Mouse (Mus musculus) heart, postnatal 0 days (tissue): ENCODE data around the gene Terf2. TPM values are rescaled to one million over a fixed set of nuclear protein-coding genes. Genes with fewer than 3 reads are reported as not detected.
A peak's percentile ranks its signal among the peaks of the same experiment; 100 is the strongest.
"Not testable (repeated sequence)": the region's sequence is repeated elsewhere in the genome, so short reads cannot be mapped to it uniquely, and the experiment has no call there.

Experiments
- ATAC-seq: fragments of 200-750 bp; cut with Nextera tagmentation; 2 replicates; pipeline ENCODE4 v1.8.0; 2017; ENCODE audit warnings: low read depth, moderate number of reproducible peaks, moderate library complexity; ENCODE audit not compliant: insufficient read depth
- DNase-seq: peaks from one replicate; pipeline ENCODE4 v3.0.0-alpha.2; 2016; ENCODE audit warnings: low spot score
- H3K27ac ChIP-seq: fragments of 300-500 bp; sonication (generic); 2 replicates; pipeline ENCODE4 v1.5.1; 2014; ENCODE audit warnings: low read depth, mild to moderate bottlenecking
- H3K27me3 ChIP-seq: fragments of 300-500 bp; sonication (generic); 2 replicates; pipeline ENCODE4 v1.6.1; 2014; ENCODE audit warnings: low read length, mixed read lengths; ENCODE audit not compliant: control insufficient read depth, insufficient read depth
- H3K36me3 ChIP-seq: fragments of 300-500 bp; sonication (generic); replicated peaks from 2 replicates; pipeline ENCODE4 v1.6.1; 2014; ENCODE audit warnings: low read length, mixed read lengths; ENCODE audit not compliant: control insufficient read depth, insufficient read depth
- H3K4me1 ChIP-seq: fragments of 300-500 bp; sonication (generic); 2 replicates; pipeline ENCODE4 v1.6.1; 2014; ENCODE audit warnings: antibody characterized with exemption; ENCODE audit not compliant: control insufficient read depth, insufficient read depth
- H3K4me2 ChIP-seq: fragments of 300-500 bp; sonication (generic); 2 replicates; pipeline ENCODE4 v1.6.1; 2014; ENCODE audit warnings: low read depth, mild to moderate bottlenecking, low read length, moderate library complexity
- H3K4me3 ChIP-seq: fragments of 300-500 bp; sonication (generic); 2 replicates; pipeline ENCODE4 v1.5.1; 2014; ENCODE audit warnings: low read depth, low read length
- H3K9ac ChIP-seq: fragments of 300-500 bp; sonication (generic); replicated peaks from 2 replicates; pipeline ENCODE4 v1.6.1; 2014; ENCODE audit warnings: low read depth, low read length, mixed read lengths
- H3K9me3 ChIP-seq: fragments of 300-500 bp; sonication (generic); replicated peaks from 2 replicates; pipeline ENCODE4 v1.6.1; 2016; ENCODE audit warnings: low read length; ENCODE audit not compliant: control insufficient read depth
- CTCF ChIP-seq: IDR thresholded peaks from 2 replicates; pipeline ENCODE4 v1.5.1; 2016; ENCODE audit warnings: antibody characterized with exemption, control low read depth, low read depth
- EP300 ChIP-seq: IDR thresholded peaks from 2 replicates; pipeline ENCODE4 v1.6.1; 2016; ENCODE audit warnings: antibody characterized with exemption, low read depth
- WGBS: fragments of 180-500 bp; shearing (Covaris S2); extraction: QIAGEN DNeasy Blood & Tissue Kit; methylation state at CpG from one replicate; pipeline ENCODE4 v1.1.7; 2014; 5-methylcytosine and 5-hydroxymethylcytosine counted together
- polyA plus RNA-seq: library from polyadenylated mRNA; unstranded; fragments of >200 nt; fragmentation: Nextera tagmentation; extraction: Ambion mirVana; gene quantifications from 2 replicates; pipeline ENCODE4 v1.2.1, GENCODE M21; 2015
- total RNA-seq: library from RNA; depleted of rRNA; stranded (reverse); fragments of >200 nt; gene quantifications from 2 replicates; pipeline ENCODE4 v1.2.3, GENCODE M21; 2014; ENCODE audit warnings: low replicate concordance

The Terf2 gene
- total and polyA plus RNA-seq, 2 experiments from 2014 or later, result 7.3 to 8.2 TPM

DNA sequence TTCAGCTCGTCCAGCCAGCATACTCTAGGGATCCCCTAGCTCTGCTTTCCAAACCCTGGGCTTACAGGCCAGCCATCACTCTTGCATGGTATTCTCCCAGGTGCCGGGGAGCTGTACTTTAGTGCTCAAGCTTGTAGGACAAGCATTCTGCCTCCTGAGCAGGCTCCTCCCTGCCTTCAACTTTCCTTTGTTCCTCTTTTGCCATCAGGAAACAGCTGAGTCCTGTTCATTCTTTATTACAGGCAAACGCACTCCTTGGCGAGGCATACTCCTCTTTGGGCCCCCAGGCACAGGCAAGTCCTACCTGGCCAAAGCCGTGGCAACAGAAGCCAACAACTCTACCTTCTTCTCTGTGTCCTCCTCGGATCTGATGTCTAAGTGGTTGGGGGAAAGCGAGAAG lies 55.7 kb downstream of the Terf2 start:
- Histone ChIP-seq H3K36me3 (peaks cover 82% of the 10 kb centered on the region), H3K27me3 (no peaks in the 10 kb centered on the region), H3K9me3 (no peaks in the 10 kb centered on the region), H3K4me2 (no peak overlapping the region), H3K27ac (no peak overlapping the region), H3K4me3 (no peak overlapping the region), H3K4me1 (0 out of 2 replicates have a peak, but pooled peaks cover 3% of the 10 kb centered on the region), H3K9ac (no peak overlapping the region)
- ATAC-seq, result no peak
- TF ChIP-seq EP300 (no peak), CTCF (no peak)
- WGBS, result 71% methylated on average over 7 of the region's 7 CpGs
- no peak for DNase-seq

DNA sequence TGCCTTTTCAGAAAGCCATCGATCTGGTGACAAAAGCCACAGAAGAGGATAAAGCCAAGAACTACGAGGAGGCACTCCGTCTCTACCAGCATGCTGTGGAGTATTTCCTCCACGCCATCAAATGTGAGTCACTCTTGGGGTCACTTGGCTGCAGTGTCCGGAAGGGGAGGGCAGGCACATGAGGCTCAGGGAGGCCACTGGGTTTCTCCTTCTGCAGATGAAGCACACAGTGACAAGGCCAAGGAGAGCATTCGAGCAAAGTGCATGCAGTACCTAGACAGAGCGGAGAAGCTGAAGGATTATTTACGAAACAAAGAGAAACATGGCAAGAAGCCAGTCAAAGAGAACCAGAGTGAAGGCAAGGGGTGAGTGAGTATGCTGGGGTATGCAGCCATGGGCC lies 59.7 kb downstream of the Terf2 start:
- H3K4me2 ChIP-seq, result no peak overlapping the region
- no peak overlapping the region for H3K9ac ChIP-seq
- DNase-seq, result peak; percentile 28
- H3K27ac ChIP-seq, result no peak overlapping the region
- no peak for TF ChIP-seq CTCF
- TF ChIP-seq EP300, result no peak
- no peak overlapping the region for H3K4me3 ChIP-seq
- no peaks in the 10 kb centered on the region for H3K9me3 ChIP-seq
- 71% methylated on average over 8 of the region's 8 CpGs for WGBS
- ATAC-seq, result peak; percentile 43; the same call in 1 of the 2 replicates
- 0 out of 2 replicates have a peak, but pooled peaks cover 13% of the 10 kb centered on the region for H3K4me1 ChIP-seq
- H3K36me3 ChIP-seq, result peaks cover 46% of the 10 kb centered on the region
- H3K27me3 ChIP-seq, result no peaks in the 10 kb centered on the region

DNA sequence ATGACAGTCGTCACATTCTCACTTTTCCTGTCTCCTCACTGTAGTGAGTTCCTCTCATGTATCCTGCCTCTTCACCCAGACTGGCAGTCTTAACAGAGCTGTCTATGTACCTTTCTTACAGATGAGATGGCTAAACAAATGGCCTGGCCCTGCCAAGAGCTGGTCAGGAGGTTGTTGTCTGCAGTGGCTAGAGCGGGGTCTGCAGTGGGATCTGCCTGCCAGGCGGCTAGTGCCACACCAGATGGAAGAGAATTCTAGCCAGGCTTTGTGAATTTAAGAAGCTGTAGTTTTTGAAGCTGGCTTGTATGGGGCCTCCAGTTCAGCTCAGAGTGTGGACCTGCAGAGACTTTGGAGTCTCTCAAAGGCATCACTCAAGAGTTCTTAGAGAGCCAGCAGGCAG lies 60.7 kb downstream of the Terf2 start:
- Histone ChIP-seq H3K36me3 (peaks cover 36% of the 10 kb centered on the region), H3K9ac (no peak overlapping the region), H3K4me2 (no peak overlapping the region), H3K27me3 (no peaks in the 10 kb centered on the region), H3K27ac (no peak overlapping the region), H3K9me3 (no peaks in the 10 kb centered on the region), H3K4me1 (0 out of 2 replicates have a peak, but pooled peaks cover 13% of the 10 kb centered on the region), H3K4me3 (no peak overlapping the region)
- no peak for TF ChIP-seq EP300
- TF ChIP-seq CTCF, result no peak
- WGBS, result 89% methylated on average over 3 of the region's 3 CpGs
- ATAC-seq (no peak), DNase-seq (no peak)

DNA sequence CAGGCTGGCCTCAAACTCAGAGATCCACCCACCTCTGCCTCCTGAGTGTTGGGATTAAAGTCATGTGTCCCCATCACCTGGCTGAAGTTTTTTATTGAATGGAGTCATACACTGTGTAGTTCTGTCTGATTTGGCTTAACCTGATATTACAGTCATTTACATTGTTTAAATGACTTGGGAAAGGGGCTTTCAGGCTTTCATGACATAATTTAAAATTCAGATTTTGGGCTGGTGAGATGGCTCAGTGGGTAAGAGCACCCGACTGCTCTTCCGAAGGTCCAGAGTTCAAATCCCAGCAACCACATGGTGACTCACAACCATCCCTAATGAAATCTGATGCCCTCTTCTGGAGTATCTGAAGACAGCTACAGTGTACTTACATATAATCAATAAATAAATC lies 62.7 kb downstream of the Terf2 start:
- not testable (repeated sequence) for H3K9me3 ChIP-seq, H3K27ac ChIP-seq, H3K9ac ChIP-seq, DNase-seq, H3K4me2 ChIP-seq, ATAC-seq, H3K4me3 ChIP-seq, H3K27me3 ChIP-seq
- Histone ChIP-seq H3K4me1 (0 out of 2 replicates have a peak, but pooled peaks cover 13% of the 10 kb centered on the region), H3K36me3 (peaks cover 16% of the 10 kb centered on the region)
- WGBS, result 92% methylated on average over 2 of the region's 2 CpGs

DNA sequence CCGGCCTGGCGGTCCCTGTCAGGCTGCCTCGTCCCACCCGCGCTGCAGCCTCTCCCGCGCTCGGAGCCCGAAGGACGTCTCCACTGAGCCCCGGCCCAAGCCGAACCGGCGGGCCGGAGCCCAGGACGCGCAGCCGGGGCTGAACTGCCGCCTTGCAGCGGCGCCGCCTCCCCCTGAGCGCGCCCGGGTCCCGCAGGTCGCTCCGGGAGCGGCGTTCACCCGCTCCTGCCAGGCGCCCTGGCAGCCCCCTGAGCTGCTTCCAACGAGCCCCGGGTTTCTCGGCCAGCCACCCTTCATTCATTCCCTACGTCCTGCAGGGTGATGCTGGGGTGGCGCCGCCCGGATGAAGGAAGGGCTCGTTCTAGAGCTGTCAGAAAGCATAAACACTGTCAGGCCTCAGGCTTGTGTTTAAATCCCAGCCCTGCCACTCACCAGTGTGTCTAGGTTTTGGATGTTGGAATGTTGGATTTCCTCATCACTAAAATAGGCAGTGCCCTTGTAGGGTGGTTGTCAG lies 64.7 kb downstream of the Terf2 start:
- 0% methylated on average over 32 of the region's 40 CpGs for WGBS
- H3K9ac ChIP-seq, result peak overlapping the region; percentile 90
- H3K4me1 ChIP-seq, result 0 out of 2 replicates have a peak, but pooled peaks cover 13% of the 10 kb centered on the region
- H3K36me3 ChIP-seq, result 0 out of 2 replicates have a peak, but pooled peaks cover 7% of the 10 kb centered on the region
- H3K27me3 ChIP-seq, result no peaks in the 10 kb centered on the region
- H3K27ac ChIP-seq, result peak overlapping the region; percentile 79
- TF ChIP-seq CTCF (no peak), EP300 (no peak)
- H3K4me3 ChIP-seq, result peak overlapping the region; percentile 85
- DNase-seq (no peak), ATAC-seq (no peak; the same call in 1 of the 2 replicates)
- peak overlapping the region; percentile 74 for H3K4me2 ChIP-seq
- H3K9me3 ChIP-seq, result no peaks in the 10 kb centered on the region
